Mouse (Mus musculus): ENCODE measurements at regions not wholly inside any gene's neighbourhood (a gene's known extent, or its start where the extent isn't known, plus 50 kb on each side); places are given as distances from the start of the nearest gene placed in this dataset.

- no peak for DNase-seq
Observed at GRCm38 (mm10) chr16:62981821-62982220, 127.7 kb downstream of the Pros1 start.

- no peak for DNase-seq
Observed at GRCm38 (mm10) chr16:62982558-62982957, 128.5 kb downstream of the Pros1 start.

GRCm38 (mm10) chr16:62995555-62995954, 141.4 kb downstream of the Pros1 start:
- DNase-seq = no peak

- DNase-seq = no peak
Observed at GRCm38 (mm10) chr16:63011151-63011734, 157.1 kb downstream of the Pros1 start.

GRCm38 (mm10) chr16:63014453-63014852, 160.3 kb downstream of the Pros1 start:
- peak; percentile 31 for DNase-seq

GRCm38 (mm10) chr16:63016144-63016543, 162.0 kb downstream of the Pros1 start:
- peak; percentile 7 for DNase-seq

- DNase-seq = no peak
Observed at GRCm38 (mm10) chr16:63016658-63017057, 162.6 kb downstream of the Pros1 start.

GRCm38 (mm10) chr16:63030399-63030798, 176.3 kb downstream of the Pros1 start:
- no peak for DNase-seq

GRCm38 (mm10) chr16:63031035-63031434, 176.9 kb downstream of the Pros1 start:
- DNase-seq = no peak

- DNase-seq = no peak
Observed at GRCm38 (mm10) chr16:63031802-63032201, 177.7 kb downstream of the Pros1 start.

- no peak for DNase-seq
Observed at GRCm38 (mm10) chr16:63049100-63049499, 195.0 kb downstream of the Pros1 start.

GRCm38 (mm10) chr16:63062883-63063282, 208.8 kb downstream of the Pros1 start:
- no peak for DNase-seq

- DNase-seq = no peak
Observed at GRCm38 (mm10) chr16:63069987-63070386, 215.9 kb downstream of the Pros1 start.

GRCm38 (mm10) chr16:63075814-63076213, 221.7 kb downstream of the Pros1 start:
- DNase-seq = no peak

GRCm38 (mm10) chr16:63081383-63081782, 227.3 kb downstream of the Pros1 start:
- DNase-seq = no peak

GRCm38 (mm10) chr16:63083256-63083655, 229.1 kb downstream of the Pros1 start:
- DNase-seq = no peak

GRCm38 (mm10) chr16:63084021-63084756, 230.1 kb downstream of the Pros1 start:
- DNase-seq = peak; percentile 3

- peak; percentile 42 for DNase-seq
Observed at GRCm38 (mm10) chr16:63086086-63086796, 232.1 kb downstream of the Pros1 start.

- no peak for DNase-seq
Observed at GRCm38 (mm10) chr16:63091471-63092300, 237.6 kb downstream of the Pros1 start.

- DNase-seq = peak; percentile 62
Observed at GRCm38 (mm10) chr16:63094126-63094840, 240.2 kb downstream of the Pros1 start.

- DNase-seq = no peak
Observed at GRCm38 (mm10) chr16:63102362-63102761, 248.3 kb downstream of the Pros1 start.

- DNase-seq = no peak
Observed at GRCm38 (mm10) chr16:63102930-63103329, 248.8 kb downstream of the Pros1 start.
